ENCODE assay signal across 31 mouse cellular contexts in genomic region chr13:58657987-58658386, GRCm38 (mm10). TPM values are rescaled to one million over a fixed set of nuclear protein-coding genes. Genes with fewer than 3 reads are reported as not detected.
A peak's percentile ranks its signal among the peaks of the same experiment; 100 is the strongest.
DNase-seq lines count a peak whose midpoint lies in the region; ATAC-seq and TF ChIP-seq lines count a peak whose summit lies in the region.
"Had no signal": no experiment of that assay in that cellular context is flagged by ENCODE, and none has a peak within 500 bp of the region (broad histone marks: within the 10 kb centered on the region; RNA-seq: fewer than 3 reads in every experiment).

No protein-coding gene starts in this region.

- peaks cover 6% of the 10 kb centered on the region; the same call in 1 of the 2 replicates for H3K4me1 ChIP-seq in midbrain, embryonic 11.5 days (ENCODE audit: control insufficient read depth, insufficient read depth, low read length)
- no peaks in the 10 kb centered on the region for H3K4me1 ChIP-seq in midbrain, postnatal 0 days (ENCODE audit: insufficient read depth, low read length)
- H3K4me1 ChIP-seq: embryonic facial prominence, embryonic 15.5 days; heart, embryonic 15.5 days had no signal

- peak; percentile 26 for DNase-seq in embryo, embryonic 11 days
- DNase-seq in embryo, embryonic 9.5 days (ENCODE audit: extremely low spot score), result no peak
- DNase-seq in brain, adult 2 months (ENCODE audit: low read depth, low spot score), result peak; percentile 43
- no peak for DNase-seq in midbrain, embryonic 11.5 days (ENCODE audit: low spot score, missing footprints)
- peak; percentile 8 for DNase-seq in midbrain, postnatal 0 days (ENCODE audit: low spot score)
- no peak for DNase-seq in spleen, postnatal 4 days (ENCODE audit: low spot score in 2 of 2)
- DNase-seq in thymus, postnatal 0 days (ENCODE audit: low spot score), result no peak
- DNase-seq: adrenal gland, postnatal 14 days; cerebellum, adult 18-20 months; cerebellum, postnatal 10 days; gastrocnemius, postnatal 14 days; kidney, adult 8-10 months; layer of hippocampus, adult 9-11 months; liver; lung, adult 2 months; lung, postnatal 14 days; right cerebral cortex, postnatal 25 days; thymus, postnatal 25 days had no signal

- ATAC-seq in midbrain, embryonic 11.5 days (ENCODE audit: low FRiP score), result 0 out of 2 replicates have a peak, but pooled peaks have one; percentile 48
- no peak for ATAC-seq in midbrain, postnatal 0 days (ENCODE audit: low FRiP score)
- ATAC-seq: intestine, embryonic 16.5 days had no signal

- WGBS in midbrain, embryonic 11.5 days, result 24% methylated on average over 9 of the region's 9 CpGs
- WGBS in midbrain, postnatal 0 days, result 7% methylated on average over 9 of the region's 9 CpGs

- H3K9ac ChIP-seq in midbrain, embryonic 11.5 days (ENCODE audit: low read length), result no peak overlapping the region
- H3K9ac ChIP-seq in midbrain, postnatal 0 days (replicated peaks; ENCODE audit: low read length, poor library complexity, severe bottlenecking), result no peak overlapping the region
- H3K9ac ChIP-seq: embryonic facial prominence, embryonic 15.5 days; forebrain, embryonic 12.5 days; heart, embryonic 15.5 days; hindbrain, embryonic 13.5 days; liver, embryonic 14.5 days had no signal

- no peaks in the 10 kb centered on the region for H3K9me3 ChIP-seq in midbrain, embryonic 11.5 days (ENCODE audit: control insufficient read depth, low read length)
- no peaks in the 10 kb centered on the region for H3K9me3 ChIP-seq in midbrain, postnatal 0 days (ENCODE audit: low read length)
- H3K9me3 ChIP-seq: embryonic facial prominence, embryonic 15.5 days; forebrain, embryonic 12.5 days; heart, embryonic 15.5 days; hindbrain, embryonic 13.5 days had no signal

- no peak for TF ChIP-seq CTCF in midbrain, postnatal 0 days (IDR thresholded peaks at IDR 0.05)

- H3K27ac ChIP-seq in midbrain, embryonic 11.5 days (ENCODE audit: low read depth, low read length), result 0 out of 2 replicates have a peak overlapping the region, but pooled peaks have one; percentile 0
- no peak overlapping the region for H3K27ac ChIP-seq in midbrain, postnatal 0 days (ENCODE audit: low read depth, low read length)
- H3K27ac ChIP-seq: embryonic facial prominence, embryonic 15.5 days; forebrain, embryonic 12.5 days; heart, embryonic 15.5 days; hindbrain, embryonic 13.5 days; kidney, postnatal 0 days; liver, embryonic 14.5 days had no signal

- H3K27me3 ChIP-seq in midbrain, embryonic 11.5 days (ENCODE audit: control insufficient read depth, insufficient read depth, low read length), result no peaks in the 10 kb centered on the region
- H3K27me3 ChIP-seq in midbrain, postnatal 0 days (ENCODE audit: insufficient read depth, low read length), result no peaks in the 10 kb centered on the region
- H3K27me3 ChIP-seq: embryonic facial prominence, embryonic 15.5 days; forebrain, embryonic 12.5 days; heart, embryonic 15.5 days; hindbrain, embryonic 13.5 days had no signal

- no peak overlapping the region for H3K4me2 ChIP-seq in midbrain, embryonic 11.5 days
- H3K4me2 ChIP-seq in midbrain, postnatal 0 days (ENCODE audit: low read depth, low read length, poor library complexity, severe bottlenecking), result no peak overlapping the region; the same call in 1 of the 2 replicates
- H3K4me2 ChIP-seq: embryonic facial prominence, embryonic 15.5 days; forebrain, embryonic 12.5 days; heart, embryonic 15.5 days; hindbrain, embryonic 13.5 days had no signal

- no peak overlapping the region for H3K4me3 ChIP-seq in midbrain, embryonic 11.5 days (ENCODE audit: low read depth, low read length)
- H3K4me3 ChIP-seq in midbrain, postnatal 0 days (ENCODE audit: low read depth, low read length), result no peak overlapping the region
- H3K4me3 ChIP-seq: embryonic facial prominence, embryonic 15.5 days; forebrain, embryonic 12.5 days; heart, embryonic 15.5 days; hindbrain, embryonic 13.5 days; myocyte had no signal

- H3K36me3 ChIP-seq in midbrain, embryonic 11.5 days (ENCODE audit: control insufficient read depth, insufficient read depth, low read length), result no peaks in the 10 kb centered on the region
- no peaks in the 10 kb centered on the region for H3K36me3 ChIP-seq in midbrain, postnatal 0 days (ENCODE audit: insufficient read depth, low read length)
- H3K36me3 ChIP-seq: embryonic facial prominence, embryonic 15.5 days; forebrain, embryonic 12.5 days; G1E; heart, embryonic 15.5 days; hindbrain, embryonic 13.5 days had no signal

RNA-seq across cellular contexts. Expression of gene Slc28a3, which starts 47.3 kb away (rescaled TPM):
- not detected in 2 replicates for polyA plus RNA-seq in midbrain, embryonic 11.5 days (2014; fragmentation: Nextera tagmentation; extraction: Ambion mirVana)
- 0.19 TPM in 1 of 2 replicates, not detected in the other for total RNA-seq in midbrain, postnatal 0 days (2014; rRNA removed)
- polyA plus RNA-seq in midbrain, postnatal 0 days (2015; fragmentation: Nextera tagmentation; extraction: Ambion mirVana), result not detected in 2 replicates
- 0.03 and 0.05 TPM in 2 replicates for polyA plus RNA-seq in thymus, postnatal 0 days (2015; fragmentation: Nextera tagmentation; extraction: Ambion mirVana)
- total RNA-seq: adrenal gland, postnatal 14 days; gastrocnemius, postnatal 14 days; granulocyte monocyte progenitor cell, adult 5-6 weeks; heart, postnatal 25 days had no signal
- polyA plus RNA-seq: cortical plate, adult 2 months; forebrain, embryonic 12.5 days; G1E; kidney, postnatal 0 days; myocyte; neural tube, embryonic 14.5 days had no signal

Comparison
In these comparisons a context has a peak if more than half of its experiments do, and no peak if none do; other contexts are left out.
1. DNase-seq: peak in embryo, embryonic 11 days (single experiment), brain, adult 2 months (single experiment) and midbrain, postnatal 0 days (single experiment); none in embryo, embryonic 9.5 days (single experiment), midbrain, embryonic 11.5 days (single experiment), spleen, postnatal 4 days (0 of 2) and thymus, postnatal 0 days (single experiment).